Mouse (Mus musculus) stomach, embryonic 16.5 days (tissue): ENCODE data around the gene Eml3. TPM values are rescaled to one million over a fixed set of nuclear protein-coding genes. Genes with fewer than 3 reads are reported as not detected.

Experiments used
- ATAC-seq: fragments of 200-750 bp; cut with Nextera tagmentation; 2 replicates; pipeline ENCODE4 v1.8.0; 2017; ENCODE audit warnings: moderate number of reproducible peaks, moderate TSS enrichment; ENCODE audit not compliant: insufficient read depth, low FRiP score
- H3K27ac ChIP-seq: fragments of 300-500 bp; sonication (generic); 2 replicates; pipeline ENCODE4 v1.5.1; 2014; ENCODE audit warnings: low read length
- H3K27me3 ChIP-seq: fragments of 300-500 bp; sonication (generic); 2 replicates; pipeline ENCODE4 v1.6.1; 2014; ENCODE audit warnings: low read length, control low read depth, mixed read lengths; ENCODE audit not compliant: control insufficient read depth, insufficient read depth
- H3K36me3 ChIP-seq: fragments of 300-500 bp; sonication (generic); 2 replicates; pipeline ENCODE4 v1.6.1; 2014; ENCODE audit warnings: low read length; ENCODE audit not compliant: control insufficient read depth, insufficient read depth
- H3K4me1 ChIP-seq: fragments of 300-500 bp; sonication (generic); 2 replicates; pipeline ENCODE4 v1.6.1; 2014; ENCODE audit warnings: low read length, control low read depth, mixed read lengths; ENCODE audit not compliant: control insufficient read depth, insufficient read depth
- H3K4me2 ChIP-seq: fragments of 300-500 bp; sonication (generic); 2 replicates; pipeline ENCODE4 v1.6.1; 2014; ENCODE audit warnings: low read depth, low read length, mixed read lengths
- H3K4me3 ChIP-seq: fragments of 300-500 bp; sonication (generic); replicated peaks from 2 replicates; pipeline ENCODE4 v1.5.1; 2014; ENCODE audit warnings: mild to moderate bottlenecking, low read length
- H3K9ac ChIP-seq: fragments of 300-500 bp; sonication (generic); 2 replicates; pipeline ENCODE4 v1.6.1; 2014; ENCODE audit warnings: low read length
- H3K9me3 ChIP-seq: fragments of 300-500 bp; sonication (generic); replicated peaks from 2 replicates; pipeline ENCODE4 v1.6.1; 2016; ENCODE audit warnings: low read length, control low read depth; ENCODE audit not compliant: control insufficient read depth
- WGBS: fragments of 180-500 bp; shearing (Covaris S2); extraction: QIAGEN DNeasy Blood & Tissue Kit; methylation state at CpG from one replicate; pipeline ENCODE4 v1.1.7; 2014; 5-methylcytosine and 5-hydroxymethylcytosine counted together
- polyA plus RNA-seq: library from polyadenylated mRNA; unstranded; fragments of >200 nt; fragmentation: Nextera tagmentation; extraction: Ambion mirVana; gene quantifications from 2 replicates; pipeline ENCODE4 v1.2.1, GENCODE M21; 2015

The Eml3 gene
- polyA plus RNA-seq, result 28.5 and 30.5 TPM in 2 replicates

DNA sequence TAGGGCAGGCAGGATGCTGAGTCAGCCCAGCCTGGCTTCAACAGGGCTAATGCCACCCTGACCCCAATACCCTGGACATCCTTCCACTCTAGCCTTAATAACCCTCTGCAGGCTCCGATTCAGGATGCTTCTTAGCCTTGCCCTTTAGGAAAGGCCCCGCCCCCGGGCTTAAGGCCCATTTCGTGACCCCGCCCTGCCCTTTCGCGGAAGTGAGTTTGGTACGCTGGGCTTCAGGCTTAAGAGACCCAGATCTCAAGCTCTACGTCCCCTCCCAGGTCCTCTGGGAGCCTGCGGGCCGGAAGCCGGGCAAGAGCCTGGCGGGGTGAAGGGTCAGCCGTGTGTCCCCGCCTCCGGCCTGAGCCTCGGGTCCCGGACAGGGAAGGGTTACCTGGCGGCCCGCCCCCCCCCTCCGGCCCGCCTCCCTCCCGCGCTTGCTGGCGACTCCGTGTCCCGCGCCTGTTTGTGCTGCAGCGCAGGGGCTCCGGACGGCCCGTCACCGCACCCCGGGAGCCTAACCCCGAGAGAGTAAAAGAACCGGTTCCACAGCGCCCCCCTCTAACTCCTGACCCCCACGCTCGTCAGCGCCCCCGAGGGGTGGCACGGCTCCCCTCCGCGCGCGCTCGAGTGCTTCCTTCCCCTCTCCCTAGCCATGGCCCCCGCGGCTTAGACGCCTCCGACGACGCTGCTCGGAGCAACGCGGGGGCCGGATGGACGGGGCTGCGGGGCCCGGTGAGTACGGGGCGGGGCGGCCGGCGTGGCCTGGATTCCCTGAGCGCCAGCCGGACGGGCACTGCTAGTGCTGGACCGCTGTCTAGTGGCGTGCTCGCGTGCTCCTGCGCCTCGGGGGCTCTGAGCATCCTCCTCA, at the start of gene Eml3, which contains the start of gene Rom1:
Eml3 (plus strand) TSS at position 329 of the 865 bp plus-strand sequence.
Rom1 (minus strand) TSS at position 133 of the 865 bp plus-strand sequence.
- Histone ChIP-seq H3K27ac (peak within 1 kb of the TSS; percentile 88), H3K36me3 (peaks cover 9% of the 10 kb centered on the region), H3K27me3 (no peaks in the 10 kb centered on the region), H3K4me3 (peak within 1 kb of the TSS; percentile 77), H3K9me3 (no peaks in the 10 kb centered on the region), H3K4me1 (peaks cover 15% of the 10 kb centered on the region), H3K9ac (peak within 1 kb of the TSS; percentile 84), H3K4me2 (peak within 1 kb of the TSS; percentile 74)
- peak; percentile 81 for ATAC-seq
- under 1% methylated on average over 66 of the region's 74 CpGs for WGBS

DNA sequence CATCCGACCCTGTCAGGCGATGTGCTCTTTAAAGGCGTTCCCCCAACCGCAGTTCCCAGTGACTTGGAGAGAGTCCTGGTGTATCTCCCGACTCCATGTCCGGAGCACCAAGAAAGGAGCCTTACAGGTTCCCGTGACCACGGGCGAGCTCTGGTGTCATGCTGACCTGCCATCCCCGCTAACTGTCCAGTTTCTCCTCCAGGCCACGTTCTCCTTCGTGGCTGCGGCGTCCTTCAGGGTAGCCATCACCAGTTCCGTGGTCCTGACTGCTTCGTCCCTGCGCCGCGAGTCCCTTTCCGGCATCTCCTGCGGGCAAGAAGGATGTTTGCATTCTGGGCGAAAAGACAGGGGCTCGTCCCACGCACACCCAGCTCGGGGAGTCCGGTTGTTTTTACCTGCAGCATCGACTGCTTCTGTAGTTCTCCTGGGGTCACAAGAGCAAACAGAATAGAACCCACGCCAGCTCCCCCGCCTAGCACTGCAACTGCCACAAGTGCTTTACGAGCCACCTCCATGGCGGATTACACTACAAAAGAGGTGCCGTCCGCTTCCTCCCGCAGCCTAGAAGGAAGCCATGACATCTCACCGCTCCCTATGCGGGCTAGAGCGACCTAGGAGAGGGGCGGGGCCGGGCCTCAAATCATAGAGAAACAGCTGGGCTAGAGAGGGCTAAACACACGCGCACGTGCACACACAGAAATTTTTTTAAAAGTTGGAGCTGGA, 48.9 kb upstream of the Eml3 start, which contains the start of gene Uqcc3:
Uqcc3 (minus strand) TSS at position 613 of the 723 bp plus-strand sequence.
- under 1% methylated on average over 42 of the region's 42 CpGs for WGBS

DNA sequence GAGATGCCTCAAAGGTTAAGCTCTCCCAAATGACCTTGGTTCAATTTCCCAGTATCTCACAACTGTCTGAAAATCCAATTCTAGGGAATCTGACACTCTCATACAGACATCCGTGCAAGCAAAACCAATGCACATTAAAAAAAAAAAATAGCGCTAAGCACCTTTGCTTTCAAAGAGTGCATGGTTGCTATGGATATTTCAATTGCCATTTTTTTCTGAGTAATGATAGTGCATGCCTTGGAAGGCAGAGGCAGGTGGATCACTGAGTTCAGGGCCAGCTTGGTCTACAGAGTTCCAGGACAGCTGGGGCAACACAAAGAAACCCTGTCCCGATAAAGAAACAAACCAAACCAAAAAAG, 48.3 kb upstream of the Eml3 start:
- Histone ChIP-seq H3K36me3 (peaks cover under 1% of the 10 kb centered on the region; the same call in 1 of the 2 replicates), H3K4me2 (peak overlapping the region; percentile 79), H3K4me1 (peaks cover 8% of the 10 kb centered on the region; the same call in 1 of the 2 replicates), H3K4me3 (peak overlapping the region; percentile 87), H3K9me3 (no peaks in the 10 kb centered on the region), H3K27me3 (no peaks in the 10 kb centered on the region), H3K27ac (no peak overlapping the region), H3K9ac (peak overlapping the region; percentile 91)
- no peak for ATAC-seq
- WGBS, result 12% methylated on average over 3 of the region's 3 CpGs

More for the DNA sequence above, 48.9 kb upstream of the Eml3 start, which contains the start of gene Uqcc3:
- Histone ChIP-seq H3K27me3 (no peaks in the 10 kb centered on the region), H3K4me1 (peaks cover 8% of the 10 kb centered on the region; the same call in 1 of the 2 replicates), H3K9ac (peak within 1 kb of the TSS; percentile 91), H3K27ac (peak within 1 kb of the TSS; percentile 86), H3K9me3 (no peaks in the 10 kb centered on the region), H3K4me2 (peak within 1 kb of the TSS; percentile 79), H3K4me3 (peak within 1 kb of the TSS; percentile 87), H3K36me3 (peaks cover 6% of the 10 kb centered on the region; the same call in 1 of the 2 replicates)
- ATAC-seq, result peak; percentile 95

DNA sequence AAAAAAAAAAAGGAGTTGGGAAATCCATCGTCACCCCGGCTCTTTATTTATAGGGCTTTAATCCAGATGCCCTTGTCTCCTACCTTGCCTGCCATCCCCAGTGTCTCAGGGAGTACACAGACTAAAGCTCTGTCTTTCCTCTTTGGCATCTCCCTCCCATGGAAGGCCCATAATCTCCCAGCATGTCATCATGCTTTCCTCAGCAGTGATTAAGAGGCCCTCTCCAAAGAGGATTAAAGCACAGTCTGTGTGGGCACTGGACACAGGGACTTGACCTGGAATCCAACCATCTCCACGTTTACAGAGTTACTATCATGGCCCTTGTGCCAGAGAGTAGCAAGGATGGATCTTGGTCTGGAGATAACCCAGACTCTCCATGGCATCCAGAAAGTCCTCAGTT, 45.7 kb upstream of the Eml3 start, which contains the start of the genes Lbhd1 and Gm49403:
Lbhd1 (plus strand) TSS at position 117 of the 400 bp plus-strand sequence.
Gm49403 (plus strand) TSS at position 315 of the 400 bp plus-strand sequence.
- no peak for ATAC-seq
- Histone ChIP-seq H3K36me3 (no peaks in the 10 kb centered on the region), H3K27me3 (no peaks in the 10 kb centered on the region), H3K27ac (no peak within 1 kb of the TSS), H3K4me1 (peaks cover 14% of the 10 kb centered on the region), H3K9me3 (no peaks in the 10 kb centered on the region), H3K4me3 (no peak within 1 kb of the TSS), H3K4me2 (no peak within 1 kb of the TSS), H3K9ac (no peak within 1 kb of the TSS)
- 79% methylated on average over 3 of the region's 3 CpGs for WGBS

DNA sequence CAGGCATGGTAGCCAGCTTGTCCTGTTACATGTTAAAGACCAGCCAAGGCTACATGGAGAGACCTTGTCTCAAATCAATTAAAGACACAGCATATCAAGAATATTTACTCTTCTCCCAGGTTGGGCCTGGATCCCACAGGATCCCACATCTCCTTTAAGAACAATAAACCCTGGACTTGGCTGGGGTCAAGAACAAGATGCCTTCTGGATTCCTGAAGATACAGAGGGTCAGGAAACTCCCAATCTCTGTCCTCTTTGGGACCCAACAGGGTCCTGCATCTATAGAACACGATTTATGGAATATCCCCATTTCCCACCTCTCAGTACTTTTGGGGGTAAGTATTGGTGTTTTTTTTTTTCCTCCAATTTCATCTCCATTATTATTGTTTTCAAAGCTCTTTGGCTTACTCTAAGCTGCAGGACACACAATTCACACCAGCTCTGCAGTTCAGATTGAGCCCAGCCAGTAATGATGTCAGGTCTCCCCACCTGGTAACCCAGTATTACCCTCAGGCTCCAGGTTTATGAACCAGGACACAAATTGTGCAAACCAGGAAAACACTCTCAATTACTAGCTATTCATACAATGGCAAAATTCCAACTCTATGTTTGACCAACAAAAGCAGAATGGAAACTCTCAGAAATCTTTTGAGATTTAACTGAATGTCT, 42.3 kb upstream of the Eml3 start:
- H3K4me2 ChIP-seq, result peak overlapping the region; percentile 83; the same call in 1 of the 2 replicates

DNA sequence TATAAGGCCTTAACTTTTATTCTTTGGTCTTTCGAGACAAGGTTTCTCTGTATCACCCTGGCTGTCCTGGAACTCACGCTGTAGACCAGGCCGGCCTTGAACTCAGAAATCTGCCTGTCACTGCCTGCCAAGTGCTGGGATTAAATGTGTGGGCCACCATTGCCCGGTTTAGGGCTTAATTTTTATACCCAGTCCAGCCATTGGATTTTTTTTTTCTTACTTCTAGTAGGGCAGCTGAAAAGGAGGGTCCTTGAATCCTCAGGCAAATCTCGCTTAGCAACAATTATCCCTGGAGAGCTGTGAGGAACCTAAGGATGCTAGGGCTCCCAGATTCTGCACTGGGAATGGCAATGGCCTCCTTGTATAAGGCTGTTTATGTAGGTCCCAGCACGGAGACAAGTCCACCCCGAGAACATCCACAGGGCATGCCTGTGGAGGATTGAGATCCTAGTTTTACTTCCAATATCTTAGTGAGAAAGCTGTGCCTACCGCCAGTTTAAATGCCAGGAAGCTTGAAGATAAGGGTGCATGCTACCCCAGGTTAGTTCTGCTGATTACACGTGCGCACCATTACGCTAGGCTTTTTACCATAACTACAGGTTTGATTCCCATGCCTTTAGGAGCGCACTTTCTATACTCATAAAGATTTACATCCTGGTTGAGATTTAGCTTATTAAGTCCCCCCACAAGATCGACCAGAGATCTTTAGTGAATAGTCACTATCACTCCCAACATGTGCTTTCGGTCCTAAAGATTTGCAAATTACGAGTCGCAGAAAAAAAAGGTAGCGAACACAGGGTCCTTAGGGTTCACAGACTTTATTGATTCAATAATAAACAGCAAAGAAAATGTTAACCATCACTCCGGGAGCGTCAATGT, 41.5 kb upstream of the Eml3 start:
- Histone ChIP-seq H3K36me3 (no peaks in the 10 kb centered on the region), H3K4me3 (peak overlapping the region; percentile 74), H3K9me3 (no peaks in the 10 kb centered on the region), H3K27ac (peak overlapping the region; percentile 86), H3K4me2 (peak overlapping the region; percentile 83), H3K4me1 (peaks cover 13% of the 10 kb centered on the region), H3K27me3 (no peaks in the 10 kb centered on the region), H3K9ac (peak overlapping the region; percentile 87)
- WGBS, result 13% methylated on average over 19 of the region's 19 CpGs
- no peak for ATAC-seq

More for the DNA sequence above, 42.3 kb upstream of the Eml3 start:
- WGBS, result 46% methylated on average over 1 of the region's 1 CpGs
- peaks cover 13% of the 10 kb centered on the region for H3K4me1 ChIP-seq
- H3K27me3 ChIP-seq, result no peaks in the 10 kb centered on the region
- ATAC-seq, result no peak
- H3K9ac ChIP-seq, result no peak overlapping the region
- H3K9me3 ChIP-seq, result no peaks in the 10 kb centered on the region
- H3K27ac ChIP-seq, result peak overlapping the region; percentile 86
- no peaks in the 10 kb centered on the region for H3K36me3 ChIP-seq
- no peak overlapping the region for H3K4me3 ChIP-seq

DNA sequence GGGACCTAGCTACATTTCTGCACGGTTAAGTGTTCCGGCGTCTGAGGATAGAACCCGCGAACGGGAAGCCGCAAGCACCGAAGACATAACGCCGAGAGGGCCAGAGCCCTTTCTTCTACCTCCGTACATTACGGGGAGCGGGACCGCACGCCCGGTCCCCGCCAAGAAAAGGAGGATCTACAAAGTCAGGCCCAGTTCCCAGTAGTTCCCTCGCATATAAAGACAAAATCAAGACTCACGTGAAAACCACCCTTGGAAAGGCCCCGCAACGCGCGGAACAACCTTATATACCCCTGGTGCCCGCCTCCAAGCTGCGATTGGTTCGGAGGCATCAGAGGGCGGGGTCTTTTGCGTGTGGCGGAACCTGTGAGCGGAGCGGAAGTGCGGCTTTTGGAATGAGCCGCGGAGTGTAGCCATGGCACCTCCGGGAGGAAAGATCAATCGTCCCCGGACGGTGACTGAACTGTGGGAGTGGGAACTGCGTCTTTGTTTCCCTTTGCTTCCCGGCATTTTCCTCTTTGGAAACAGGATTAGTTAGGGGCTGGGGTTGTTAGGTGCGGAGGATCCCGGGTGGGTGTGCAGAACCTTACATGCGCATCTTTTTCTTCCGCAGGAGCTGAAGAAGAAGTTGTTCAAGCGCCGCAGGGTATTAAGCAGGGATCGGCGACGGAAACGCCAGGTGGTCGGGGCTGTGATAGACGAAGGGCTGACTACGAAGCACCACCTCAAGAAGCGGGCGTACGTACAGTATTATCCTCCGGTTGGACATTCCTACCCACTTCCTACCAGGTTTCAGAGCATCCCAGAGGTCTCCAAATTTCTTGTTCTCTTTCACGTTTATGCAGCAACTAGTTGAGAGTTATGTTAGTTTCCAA, 40.6 kb upstream of the Eml3 start, which contains the start of the genes 1810009A15Rik and Gm49416:
1810009A15Rik (plus strand) TSS at position 343 of the 875 bp plus-strand sequence.
Gm49416 (plus strand) TSS at position 416 of the 875 bp plus-strand sequence.
- H3K27me3 ChIP-seq, result no peaks in the 10 kb centered on the region
- WGBS, result under 1% methylated on average over 58 of the region's 58 CpGs
- H3K4me2 ChIP-seq, result peak within 1 kb of the TSS; percentile 83
- no peaks in the 10 kb centered on the region for H3K36me3 ChIP-seq
- no peaks in the 10 kb centered on the region for H3K9me3 ChIP-seq
- H3K9ac ChIP-seq, result peak within 1 kb of the TSS; percentile 87
- H3K4me1 ChIP-seq, result peaks cover 17% of the 10 kb centered on the region
- peak; percentile 95 for ATAC-seq
- peak within 1 kb of the TSS; percentile 74 for H3K4me3 ChIP-seq
- H3K27ac ChIP-seq, result peak within 1 kb of the TSS; percentile 86
